ENCODE assay signal across 9 mouse cellular contexts in the genomic region with DNA sequence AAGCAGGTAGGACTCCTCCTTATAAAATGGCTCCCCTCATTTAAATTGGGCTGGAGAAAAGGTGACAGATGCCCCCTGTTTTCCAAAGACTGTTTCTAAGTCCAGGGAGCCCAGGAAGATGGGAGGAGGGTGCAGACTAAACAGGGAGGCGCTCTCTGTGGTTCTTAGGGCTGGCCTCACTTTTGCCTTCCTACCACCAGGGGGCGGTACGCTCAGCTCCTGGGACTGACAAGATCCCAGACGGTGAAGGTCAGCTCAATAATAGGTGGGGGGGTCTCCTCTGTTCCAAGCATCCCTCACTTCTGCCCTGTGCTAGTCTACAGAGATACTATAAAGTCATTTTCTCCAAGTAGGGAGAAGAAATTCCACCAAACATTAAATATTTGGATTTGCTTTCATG. TPM values are rescaled to one million over a fixed set of nuclear protein-coding genes. Genes with fewer than 3 reads are reported as not detected.
DNase-seq lines count a peak whose midpoint lies in the region; ATAC-seq lines count a peak whose summit lies in the region.
"Had no signal": no experiment of that assay in that cellular context is flagged by ENCODE, and none has a peak within 500 bp of the region (broad histone marks: within the 10 kb centered on the region; RNA-seq: fewer than 3 reads in every experiment).

No protein-coding gene starts in this region.

- no peaks in the 10 kb centered on the region for H3K36me3 ChIP-seq in intestine, embryonic 16.5 days (ENCODE audit: control insufficient read depth, insufficient read depth, low read length)

- H3K27ac ChIP-seq in intestine, embryonic 16.5 days (ENCODE audit: low read length), result no peak overlapping the region

- no peaks in the 10 kb centered on the region for H3K4me1 ChIP-seq in intestine, embryonic 16.5 days (ENCODE audit: control insufficient read depth, insufficient read depth, low read length)

- peak; percentile 31; the same call in 1 of the 2 replicates for ATAC-seq in intestine, embryonic 16.5 days

- no peak overlapping the region for H3K9ac ChIP-seq in intestine, embryonic 16.5 days (ENCODE audit: low read depth, low read length)

- peak; percentile 54 for DNase-seq in gastrocnemius, adult 18-20 months (ENCODE audit: low spot score)
- DNase-seq in gastrocnemius, adult 8-10 months (ENCODE audit: low spot score in 2 of 2), result no peak
- DNase-seq in 3T3-L1 (ENCODE audit: low read depth, low spot score) (peak; percentile 62), ZHBTc4 (ENCODE audit: low read depth, low spot score) (peak; percentile 83)
- DNase-seq in embryo, embryonic 10.5 days (ENCODE audit: low spot score), result peak; percentile 81
- peak; percentile 70 for DNase-seq in lung, postnatal 14 days
- peak; percentile 37 to 73 for DNase-seq in spleen, postnatal 10 days (ENCODE audit: low spot score in 2 of 2)

- peaks cover 11% of the 10 kb centered on the region for H3K27me3 ChIP-seq in intestine, embryonic 16.5 days (replicated peaks; ENCODE audit: control insufficient read depth, insufficient read depth, low read length)

- no peak overlapping the region for H3K4me3 ChIP-seq in intestine, embryonic 16.5 days (ENCODE audit: low read length)

- no peak overlapping the region for H3K4me2 ChIP-seq in intestine, embryonic 16.5 days (ENCODE audit: low read depth, low read length)

- WGBS in intestine, embryonic 16.5 days, result 9% methylated on average over 4 of the region's 4 CpGs

- no peaks in the 10 kb centered on the region for H3K9me3 ChIP-seq in intestine, embryonic 16.5 days (ENCODE audit: control insufficient read depth, low read length)

RNA-seq across cellular contexts. Expression of a gene that starts 10.5 kb away (rescaled TPM):
- not detected for total RNA-seq in gastrocnemius, adult 18-20 months (2021)
- not detected for total RNA-seq in gastrocnemius, adult 8-10 months (2022)
- polyA plus RNA-seq in intestine, embryonic 16.5 days (2015; fragmentation: Nextera tagmentation; extraction: Ambion mirVana), result not detected in 2 replicates

RNA-seq across cellular contexts. Expression of a gene that starts 25.8 kb away (rescaled TPM):
- total RNA-seq in gastrocnemius, adult 18-20 months (2021), result not detected
- total RNA-seq in gastrocnemius, adult 8-10 months (2022), result not detected
- not detected in 2 replicates for polyA plus RNA-seq in intestine, embryonic 16.5 days (2015; fragmentation: Nextera tagmentation; extraction: Ambion mirVana)
- total RNA-seq: left cerebral cortex, postnatal 10 days had no signal

RNA-seq across cellular contexts. Expression of a gene that starts 26.2 kb away (rescaled TPM):
- total RNA-seq in gastrocnemius, adult 18-20 months (2021), result 10 to 100 TPM; 15.1 to 17.9 TPM
- 10 to 100 TPM; 15.1 to 18.4 (median 16.5) TPM for total RNA-seq in gastrocnemius, adult 8-10 months (2022)
- polyA plus RNA-seq in intestine, embryonic 16.5 days (2015; fragmentation: Nextera tagmentation; extraction: Ambion mirVana), result 29.3 and 31.7 TPM in 2 replicates

RNA-seq across cellular contexts. Expression of a gene that starts 50.4 kb away (rescaled TPM):
- not detected for total RNA-seq in gastrocnemius, adult 18-20 months (2021)
- total RNA-seq in gastrocnemius, adult 8-10 months (2022), result not detected
- polyA plus RNA-seq in intestine, embryonic 16.5 days (2015; fragmentation: Nextera tagmentation; extraction: Ambion mirVana), result not detected in 2 replicates
- total RNA-seq: left cerebral cortex, postnatal 10 days had no signal

Comparison
In these comparisons a context has a peak if more than half of its experiments do, and no peak if none do; other contexts are left out.
1. DNase-seq: peak in gastrocnemius, adult 18-20 months (single experiment), 3T3-L1 (single experiment), ZHBTc4 (single experiment), embryo, embryonic 10.5 days (single experiment), lung, postnatal 14 days (single experiment) and spleen, postnatal 10 days (2 of 2); none in gastrocnemius, adult 8-10 months (0 of 2).